Comparison of ENCODE assay signal across 17 mouse cellular contexts in the genomic region with DNA sequence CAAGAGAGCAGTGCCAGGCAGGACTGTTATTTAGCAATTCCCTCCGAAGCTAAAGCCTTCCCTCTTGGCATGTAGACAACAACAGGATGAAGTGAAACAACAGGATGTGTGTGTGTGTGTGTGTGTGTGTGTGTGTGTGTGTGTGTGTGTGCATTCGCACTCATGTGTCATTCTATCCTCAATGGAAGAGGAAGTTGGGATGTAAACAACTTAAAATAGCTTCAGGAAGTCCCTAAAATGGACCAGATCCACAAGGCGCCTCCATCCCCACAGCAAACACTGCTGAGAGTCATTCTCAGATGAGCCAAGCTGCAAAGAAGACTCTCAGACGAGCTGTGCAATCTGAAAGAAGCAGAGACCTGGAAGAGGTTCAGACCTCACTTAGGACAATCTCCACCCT.
A peak's percentile ranks its signal among the peaks of the same experiment; 100 is the strongest.
DNase-seq lines count a peak whose midpoint lies in the region; ATAC-seq and TF ChIP-seq lines count a peak whose summit lies in the region.
"Had no signal": no experiment of that assay in that cellular context is flagged by ENCODE, and none has a peak within 500 bp of the region (broad histone marks: within the 10 kb centered on the region; RNA-seq: fewer than 3 reads in every experiment).

No protein-coding gene starts in this region.

- no peak for DNase-seq in heart, embryonic 10.5 days (ENCODE audit: low spot score)
- DNase-seq in left cerebral cortex, postnatal 14 days (ENCODE audit: low spot score in 2 of 2): peak; percentile 7 to 33
- no peak for DNase-seq in left cerebral cortex, adult 2 months (ENCODE audit: extremely low spot score in 1 of 2, low spot score in 2 of 2)
- no peak for DNase-seq in liver, embryonic 14.5 days (ENCODE audit: low read depth in 3 of 3, low spot score in 3 of 3)
- peak; percentile 43 to 66 for DNase-seq in lung, postnatal 4 days
- DNase-seq in cerebellum, postnatal 36 days: no peak
- no peak for DNase-seq in adrenal gland, adult 18-20 months (ENCODE audit: low spot score in 2 of 2)
- DNase-seq: adrenal gland, postnatal 25 days; cerebellum, postnatal 14 days; right cerebral cortex, postnatal 25 days; thymus, adult 18-20 months had no signal

- H3K27me3 ChIP-seq in heart, embryonic 15.5 days: no peaks in the 10 kb centered on the region
- H3K27me3 ChIP-seq in heart, embryonic 10.5 days (ENCODE audit: insufficient read depth, poor library complexity, severe bottlenecking): no peaks in the 10 kb centered on the region
- no peaks in the 10 kb centered on the region for H3K27me3 ChIP-seq in liver, embryonic 14.5 days (ENCODE audit: control insufficient read depth, insufficient read depth, low read length)
- H3K27me3 ChIP-seq: embryonic facial prominence, embryonic 15.5 days had no signal

- peaks cover 4% of the 10 kb centered on the region for H3K4me1 ChIP-seq in heart, embryonic 15.5 days (replicated peaks)
- no peaks in the 10 kb centered on the region for H3K4me1 ChIP-seq in heart, embryonic 10.5 days
- H3K4me1 ChIP-seq in liver, embryonic 14.5 days (replicated peaks; ENCODE audit: control insufficient read depth in 2 of 2, insufficient read depth in 2 of 2, low read length in 1 of 2): 0 out of 4 replicates have a peak, but pooled peaks cover 0 to 2% of the 10 kb centered on the region in 2 experiments

- no peak overlapping the region for H3K4me2 ChIP-seq in heart, embryonic 15.5 days
- H3K4me2 ChIP-seq in liver, embryonic 14.5 days (ENCODE audit: low read depth): no peak overlapping the region
- H3K4me2 ChIP-seq: embryonic facial prominence, embryonic 15.5 days; hindbrain, embryonic 14.5 days had no signal

- no peak overlapping the region for H3K9ac ChIP-seq in heart, embryonic 15.5 days
- no peak overlapping the region for H3K9ac ChIP-seq in liver, embryonic 14.5 days (replicated peaks)
- H3K9ac ChIP-seq: embryonic facial prominence, embryonic 15.5 days; hindbrain, embryonic 14.5 days had no signal

- no peak overlapping the region for H3K4me3 ChIP-seq in heart, embryonic 15.5 days
- H3K4me3 ChIP-seq in heart, embryonic 10.5 days: no peak overlapping the region
- H3K4me3 ChIP-seq in left cerebral cortex, adult 2 months: no peak overlapping the region
- no peak overlapping the region for H3K4me3 ChIP-seq in liver, embryonic 14.5 days (ENCODE audit: insufficient read depth in 1 of 2, low read depth in 2 of 2, low read length in 2 of 2)
- H3K4me3 ChIP-seq: embryonic facial prominence, embryonic 15.5 days; heart, adult 2 months; megakaryocyte, embryonic 14.5 days had no signal

- no peaks in the 10 kb centered on the region for H3K36me3 ChIP-seq in heart, embryonic 15.5 days
- no peaks in the 10 kb centered on the region for H3K36me3 ChIP-seq in heart, embryonic 10.5 days
- no peaks in the 10 kb centered on the region for H3K36me3 ChIP-seq in liver, embryonic 14.5 days (replicated peaks; ENCODE audit: control insufficient read depth, insufficient read depth, low read depth)
- H3K36me3 ChIP-seq: embryonic facial prominence, embryonic 15.5 days had no signal

- TF ChIP-seq EP300 in liver, embryonic 14.5 days (IDR thresholded peaks at IDR 0.05; ENCODE audit: low read depth): no peak

- 0 out of 2 replicates have a peak, but pooled peaks cover 2% of the 10 kb centered on the region for H3K9me3 ChIP-seq in heart, embryonic 15.5 days (replicated peaks)
- H3K9me3 ChIP-seq in heart, embryonic 10.5 days: no peaks in the 10 kb centered on the region
- H3K9me3 ChIP-seq in liver, embryonic 14.5 days (ENCODE audit: control insufficient read depth, low read length): no peaks in the 10 kb centered on the region
- H3K9me3 ChIP-seq: embryonic facial prominence, embryonic 15.5 days had no signal

- WGBS in heart, embryonic 15.5 days: 52% methylated on average over 4 of the region's 4 CpGs
- WGBS in heart, embryonic 10.5 days: 52% methylated on average over 4 of the region's 4 CpGs
- 12% methylated on average over 4 of the region's 4 CpGs for WGBS in liver, embryonic 14.5 days (ENCODE audit: insufficient replicate concordance)

- H3K27ac ChIP-seq in heart, embryonic 15.5 days: 0 out of 2 replicates have a peak overlapping the region, but pooled peaks have one; percentile 30
- no peak overlapping the region for H3K27ac ChIP-seq in heart, embryonic 10.5 days
- no peak overlapping the region for H3K27ac ChIP-seq in left cerebral cortex, adult 2 months
- H3K27ac ChIP-seq in liver, embryonic 14.5 days: no peak overlapping the region
- H3K27ac ChIP-seq: embryonic facial prominence, embryonic 15.5 days; heart, adult 2 months; hindbrain, embryonic 14.5 days had no signal

- intact Hi-C loops in left cerebral cortex, postnatal 14 days (cut with DNase I): no loop called here
- intact Hi-C loops in left cerebral cortex, adult 2 months (cut with DNase I): no loop called here

- no peak for TF ChIP-seq CTCF in left cerebral cortex, adult 2 months (IDR thresholded peaks at IDR 0.05)
- no peak for TF ChIP-seq CTCF in liver, embryonic 14.5 days (IDR thresholded peaks at IDR 0.05; ENCODE audit: low read depth)

- ATAC-seq in heart, embryonic 15.5 days (replicated peaks; ENCODE audit: insufficient number of reproducible peaks, insufficient read depth, low FRiP score, low read depth): no peak; the same call in 1 of the 2 replicates
- ATAC-seq in liver, embryonic 14.5 days (ENCODE audit: insufficient read depth): 0 out of 2 replicates have a peak, but pooled peaks have one; percentile 23
- ATAC-seq: forebrain, embryonic 14.5 days had no signal

Comparison
In these comparisons a context has a peak if more than half of its experiments do, and no peak if none do; other contexts are left out.
1. DNase-seq: peak in left cerebral cortex, postnatal 14 days (2 of 2) and lung, postnatal 4 days (2 of 2); none in heart, embryonic 10.5 days (single experiment), left cerebral cortex, adult 2 months (0 of 2), liver, embryonic 14.5 days (0 of 3), cerebellum, postnatal 36 days (0 of 2) and adrenal gland, adult 18-20 months (0 of 2).